Mouse (Mus musculus): ENCODE measurements around the gene Lrrc74a. TPM values are rescaled to one million over a fixed set of nuclear protein-coding genes. Genes with fewer than 3 reads are reported as not detected.

The Lrrc74a gene
- total RNA-seq (2015) (not detected in 2 replicates), total RNA-seq (2017) (not detected in 2 replicates)

DNA sequence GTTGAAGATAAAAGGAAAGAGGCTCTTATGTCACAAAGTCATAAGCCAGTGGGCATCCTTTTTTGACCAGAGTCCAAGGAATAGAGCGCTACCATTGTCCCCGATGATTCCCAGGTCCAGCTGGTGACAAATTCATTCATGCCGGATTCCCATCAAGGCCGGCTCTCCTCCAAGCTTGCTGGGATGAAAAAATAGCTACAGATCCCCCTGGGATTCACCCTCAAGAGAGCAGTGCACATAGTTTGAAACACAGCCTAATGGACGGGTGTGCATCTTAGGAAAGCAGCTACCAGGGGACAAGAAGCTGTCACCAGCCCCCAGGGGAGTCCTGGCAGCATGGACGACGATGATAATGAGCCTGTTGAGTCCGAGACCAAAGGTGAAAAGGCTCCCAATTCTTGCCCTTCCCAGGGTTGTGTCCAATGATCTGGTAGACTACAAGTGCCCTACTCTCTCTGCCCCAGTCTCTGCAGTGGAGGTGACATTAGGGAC lies at the start of gene Lrrc74a:
Lrrc74a (plus strand) TSS at position 51 of the 492 bp plus-strand sequence.
- ATAC-seq (replicated peaks; ENCODE audit: poor library complexity) = no peak

DNA sequence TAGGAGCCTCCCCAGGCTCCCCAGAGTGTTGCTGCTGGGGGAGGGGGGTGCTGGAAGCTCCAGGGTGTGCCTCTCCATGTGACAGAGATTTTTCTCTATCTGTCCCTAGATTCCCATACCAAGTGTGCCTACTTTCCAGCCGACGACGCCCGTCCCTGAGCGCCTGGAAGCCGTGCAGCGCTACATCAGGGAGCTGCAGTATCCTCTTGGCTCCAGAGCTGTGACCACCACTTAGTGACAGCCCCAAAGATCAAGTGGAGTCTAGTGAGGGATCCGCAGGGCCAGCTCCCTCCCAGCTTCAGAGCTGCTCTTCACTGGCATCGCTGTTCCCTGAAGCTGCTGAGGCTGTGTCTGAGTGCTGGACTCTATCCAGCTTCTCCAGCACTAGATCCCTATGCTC lies 48.9 kb upstream of the Lrrc74a start:
- no peak for ATAC-seq (replicated peaks; ENCODE audit: poor library complexity)

GRCm38 (mm10) chr12:86686551-86687330 lies 47.4 kb upstream of the Lrrc74a start:
- ATAC-seq (replicated peaks; ENCODE audit: poor library complexity) = peak; percentile 42

- ATAC-seq (replicated peaks; ENCODE audit: poor library complexity) = no peak
Measured at GRCm38 (mm10) chr12:86687445-86687955, 46.7 kb upstream of the Lrrc74a start.

GRCm38 (mm10) chr12:86687971-86688573 lies 46.1 kb upstream of the Lrrc74a start:
- no peak for ATAC-seq (replicated peaks; ENCODE audit: poor library complexity)

DNA sequence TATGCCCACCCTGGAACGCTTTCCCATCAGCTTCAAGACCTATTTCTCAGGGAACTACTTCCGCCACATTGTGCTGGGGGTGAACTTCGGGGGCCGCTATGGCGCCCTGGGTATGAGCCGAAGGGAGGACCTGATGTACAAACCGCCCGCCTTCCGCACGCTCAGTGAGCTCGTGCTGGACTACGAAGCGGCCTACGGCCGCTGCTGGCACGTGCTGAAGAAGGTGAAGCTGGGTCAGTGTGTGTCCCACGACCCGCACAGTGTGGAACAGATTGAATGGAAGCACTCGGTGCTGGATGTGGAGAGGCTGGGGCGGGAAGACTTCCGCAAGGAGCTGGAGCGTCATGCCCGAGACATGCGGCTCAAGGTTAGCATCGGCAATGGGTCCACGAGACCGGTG lies 45.3 kb upstream of the Lrrc74a start:
- ATAC-seq (replicated peaks; ENCODE audit: poor library complexity) = no peak

DNA sequence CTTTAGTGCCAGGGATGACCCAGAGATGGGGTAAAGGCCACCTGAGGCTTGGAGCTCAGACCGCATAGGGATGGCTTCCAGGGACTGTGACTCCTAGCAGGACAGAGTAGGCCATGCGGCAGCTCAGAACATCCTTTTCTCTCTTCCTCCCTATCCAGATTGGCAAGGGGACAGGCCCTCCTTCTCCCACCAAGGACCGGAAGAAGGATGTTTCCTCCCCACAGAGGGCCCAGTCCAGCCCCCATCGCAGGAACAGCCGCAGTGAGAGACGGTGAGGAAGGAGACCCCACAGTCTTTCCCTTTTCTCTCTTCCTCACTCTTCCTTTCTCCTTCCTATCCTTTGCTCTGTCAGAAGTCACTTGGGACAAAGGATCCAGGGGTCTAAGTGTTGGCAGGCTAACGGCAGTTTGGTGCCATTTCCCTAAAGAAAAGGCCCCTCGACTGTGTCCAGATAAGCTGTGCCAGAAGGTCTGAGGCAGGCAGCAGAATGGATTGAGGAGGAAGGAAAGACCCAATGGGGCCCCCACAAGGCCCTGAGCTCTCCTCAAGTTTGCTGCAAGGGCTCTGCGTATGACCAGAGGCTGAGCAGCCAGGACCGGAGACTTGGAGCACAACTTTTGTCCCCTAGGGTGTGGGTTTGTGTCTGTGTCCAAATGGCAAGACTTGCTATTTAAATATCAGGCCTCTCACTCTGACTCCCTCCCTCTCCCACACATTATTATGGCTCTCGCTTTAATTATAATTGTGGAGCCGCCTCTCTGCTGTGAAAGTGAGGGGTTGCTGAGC lies 43.3 kb upstream of the Lrrc74a start:
- ATAC-seq (replicated peaks; ENCODE audit: poor library complexity) = no peak

DNA sequence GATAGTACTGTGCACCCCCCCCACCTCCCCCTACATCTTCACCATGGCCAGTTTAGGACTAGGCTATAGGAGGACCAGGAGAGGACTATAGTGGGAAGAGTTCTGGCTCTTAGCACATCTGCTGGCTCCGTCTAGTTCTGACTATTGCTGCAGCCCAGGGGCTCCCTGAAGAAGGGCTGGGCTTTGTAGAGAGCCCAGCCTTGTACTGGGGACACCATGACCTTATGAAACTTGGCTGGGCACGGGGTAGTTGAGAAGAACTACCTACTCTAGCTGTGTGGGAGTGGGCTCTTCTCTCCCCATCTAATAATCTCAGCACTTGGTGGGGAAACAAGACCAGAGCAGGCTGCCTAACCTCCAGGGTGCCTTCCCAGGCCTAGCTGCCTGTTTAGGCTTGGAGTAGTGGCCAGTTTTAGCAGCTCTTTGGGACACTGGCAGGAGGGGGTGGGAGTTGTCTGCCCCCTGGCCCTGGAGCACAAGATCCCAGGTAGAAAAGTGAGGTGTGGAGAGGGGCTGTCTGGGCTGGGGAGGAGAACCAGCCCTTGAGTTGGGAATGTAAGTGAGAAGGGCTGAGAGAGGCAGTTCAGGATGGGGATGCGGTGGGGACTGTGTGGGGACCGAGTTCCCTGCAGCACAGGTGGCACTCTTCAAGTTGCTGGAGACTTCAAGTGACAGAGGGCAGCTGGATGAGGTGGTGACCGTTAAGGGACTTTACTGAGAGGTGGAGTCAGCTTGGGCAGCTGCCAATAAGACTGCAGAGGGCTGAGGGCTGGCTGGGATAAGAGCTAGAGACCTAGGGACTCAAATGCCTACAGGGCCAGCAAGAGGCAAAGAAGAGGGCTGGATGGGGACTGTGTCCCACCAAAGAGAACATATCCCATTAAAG lies 41.5 kb upstream of the Lrrc74a start:
- 0 out of 2 replicates have a peak, but pooled peaks have one; percentile 30 for ATAC-seq (replicated peaks; ENCODE audit: poor library complexity)

DNA sequence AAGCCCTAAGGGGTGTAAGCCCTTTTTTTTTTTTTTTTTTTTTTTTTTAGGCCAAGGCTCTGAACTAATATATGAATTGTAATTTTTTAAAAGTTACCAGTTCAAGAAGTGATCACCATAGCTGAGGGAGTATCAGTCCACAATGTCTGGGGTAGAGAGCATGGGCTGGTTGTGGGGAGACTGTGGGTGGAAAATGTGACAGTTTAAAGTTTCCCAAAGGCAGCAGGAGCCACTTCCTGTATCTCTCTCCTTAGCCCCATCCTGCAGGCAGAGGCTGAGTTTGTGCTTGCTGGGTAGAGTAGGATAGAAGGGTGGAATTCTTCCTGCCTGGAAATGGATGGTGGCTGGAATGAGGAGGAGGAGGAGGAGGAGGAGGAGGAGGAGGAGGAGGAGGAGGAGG lies 40.8 kb upstream of the Lrrc74a start:
- peak; percentile 57 for ATAC-seq (replicated peaks; ENCODE audit: poor library complexity)

GRCm38 (mm10) chr12:86694441-86694840 lies 39.7 kb upstream of the Lrrc74a start:
- 0 out of 2 replicates have a peak, but pooled peaks have one; percentile 30 for ATAC-seq (replicated peaks; ENCODE audit: poor library complexity)

DNA sequence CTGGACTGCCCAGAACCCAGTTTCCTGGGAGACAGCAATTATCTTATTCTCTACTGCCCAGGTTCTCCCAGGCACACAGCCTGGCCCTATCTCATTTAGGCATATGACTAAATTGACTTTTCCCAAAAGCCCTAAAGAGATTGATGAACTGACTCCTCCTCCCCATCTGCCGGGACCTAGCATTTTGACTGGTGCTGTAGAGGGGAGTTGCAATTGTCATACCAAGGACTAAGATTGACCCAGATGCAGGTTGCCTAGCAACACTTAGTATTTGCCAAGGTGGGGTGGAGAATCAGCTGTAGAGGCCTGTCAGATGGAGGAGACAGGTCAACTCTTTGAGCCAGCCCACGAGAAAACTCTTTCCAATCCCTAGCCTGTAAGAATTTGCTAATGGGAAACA lies 36.2 kb upstream of the Lrrc74a start:
- ATAC-seq (replicated peaks; ENCODE audit: poor library complexity) = no peak

- no peak for ATAC-seq (replicated peaks; ENCODE audit: poor library complexity)
Measured at GRCm38 (mm10) chr12:86698537-86698936, 35.6 kb upstream of the Lrrc74a start.

DNA sequence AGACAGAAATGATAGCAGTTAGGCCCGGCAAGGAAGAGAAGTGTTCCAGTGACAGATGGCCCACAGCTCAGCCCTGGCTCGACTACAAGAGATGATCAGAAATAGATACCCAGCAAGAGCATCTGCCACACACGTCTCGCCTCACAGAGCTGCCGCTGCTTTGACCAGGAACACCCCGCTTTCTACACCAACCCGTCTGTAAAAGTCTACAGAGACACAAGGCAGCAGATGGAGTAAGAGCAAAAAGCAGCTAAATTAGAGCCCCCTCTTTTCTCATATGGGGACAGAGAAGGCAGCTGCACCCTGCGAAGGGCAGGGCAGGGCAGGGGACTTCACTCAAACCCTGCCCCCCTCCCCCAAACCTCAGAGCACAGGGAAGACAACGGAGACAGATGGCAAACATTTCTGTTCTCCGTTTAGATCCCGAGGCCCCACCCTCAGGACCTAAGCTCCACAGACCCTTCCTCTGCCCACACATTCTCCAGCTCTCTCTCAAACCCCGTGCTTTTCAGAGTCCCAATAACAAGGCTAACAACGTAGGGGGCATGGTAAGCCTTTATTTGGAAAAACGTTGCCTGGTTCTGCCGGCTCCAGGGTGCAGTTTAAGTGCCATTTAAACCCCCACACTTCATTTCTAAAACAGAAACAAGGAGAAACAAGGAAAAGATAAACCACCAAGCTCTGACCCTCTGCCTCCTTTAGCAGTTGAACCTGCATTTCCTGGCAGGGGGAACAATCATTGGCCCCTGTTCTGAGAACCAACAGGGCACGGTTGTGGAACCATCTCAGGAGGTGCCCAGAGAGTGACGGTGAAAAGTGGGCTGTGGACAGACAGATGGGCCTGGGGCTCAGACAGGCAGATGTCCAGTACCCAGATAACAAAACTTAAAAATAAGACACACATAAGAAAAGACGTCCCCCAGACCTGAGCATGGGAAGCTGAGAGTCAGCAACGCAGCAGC lies 33.9 kb upstream of the Lrrc74a start:
- ATAC-seq (replicated peaks; ENCODE audit: poor library complexity) = no peak

DNA sequence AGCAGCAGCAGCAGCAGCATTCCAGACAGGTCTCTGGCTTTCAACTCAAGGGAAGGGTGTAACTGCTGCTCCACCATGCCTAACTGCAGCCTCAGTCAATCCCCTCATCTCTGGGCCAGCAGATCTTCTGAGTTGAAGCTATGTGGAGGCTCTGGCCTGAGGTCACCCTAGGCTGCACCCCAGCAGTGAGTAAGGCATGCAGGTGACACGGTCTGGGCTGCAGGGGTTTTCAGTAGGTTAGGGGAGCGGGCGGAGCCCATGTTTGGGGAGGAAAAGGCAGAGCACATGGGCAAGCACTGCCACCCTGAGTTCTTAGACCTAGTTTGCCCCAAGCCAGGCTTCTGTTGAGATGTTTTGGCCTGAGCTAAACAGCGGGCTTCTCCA lies 33.2 kb upstream of the Lrrc74a start:
- no peak for ATAC-seq (replicated peaks; ENCODE audit: poor library complexity)

- ATAC-seq (replicated peaks; ENCODE audit: poor library complexity) = no peak
Measured at GRCm38 (mm10) chr12:86701491-86701890, 32.7 kb upstream of the Lrrc74a start.

GRCm38 (mm10) chr12:86702690-86703089 lies 31.5 kb upstream of the Lrrc74a start:
- ATAC-seq (replicated peaks; ENCODE audit: poor library complexity) = no peak

- ATAC-seq (replicated peaks; ENCODE audit: poor library complexity) = no peak
Measured at GRCm38 (mm10) chr12:86705843-86706242, 28.3 kb upstream of the Lrrc74a start.

GRCm38 (mm10) chr12:86714026-86714425 lies 20.1 kb upstream of the Lrrc74a start:
- ATAC-seq (replicated peaks; ENCODE audit: poor library complexity) = peak; percentile 96

DNA sequence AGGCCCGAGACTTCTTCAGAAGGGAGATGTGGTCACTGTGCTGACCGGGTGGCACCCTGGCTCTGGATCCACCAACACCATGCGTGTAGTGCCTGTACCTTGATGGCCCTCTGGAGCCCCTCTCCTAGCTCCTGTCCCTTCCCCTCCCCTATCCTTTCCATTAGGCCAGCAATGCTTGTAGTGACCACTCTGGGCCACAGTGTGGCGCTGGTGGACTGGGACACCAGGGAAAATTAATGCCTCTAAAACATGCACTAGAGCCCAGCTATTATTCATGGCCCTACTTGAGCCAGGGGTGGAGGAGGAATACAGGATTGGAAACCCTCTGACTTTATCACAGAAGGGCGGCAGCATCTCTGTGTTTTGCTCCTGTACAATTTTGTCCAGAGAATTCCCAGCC lies 18.8 kb upstream of the Lrrc74a start:
- peak; percentile 48 for ATAC-seq (replicated peaks; ENCODE audit: poor library complexity)
